Mouse (Mus musculus): Measurements from ENCODE around the gene St3gal3.

The St3gal3 gene

GRCm38 (mm10) chr4:118019640-118020039 is 115.1 kb downstream of the St3gal3 start:
- CTCF ChIA-PET, result no interaction called here

GRCm38 (mm10) chr4:118019218-118019617 is 115.5 kb downstream of the St3gal3 start:
- CTCF ChIA-PET, result no interaction called here

- CTCF ChIA-PET, result no interaction called here
Observed at GRCm38 (mm10) chr4:118017021-118017805, 117.5 kb downstream of the St3gal3 start.

GRCm38 (mm10) chr4:118016323-118016911 is 118.3 kb downstream of the St3gal3 start:
- CTCF ChIA-PET, result no interaction called here

GRCm38 (mm10) chr4:118015636-118016035 is 119.1 kb downstream of the St3gal3 start:
- CTCF ChIA-PET, result no interaction called here

- CTCF ChIA-PET, result no interaction called here
Observed at GRCm38 (mm10) chr4:118015126-118015525, 119.6 kb downstream of the St3gal3 start.

- CTCF ChIA-PET, result interaction anchor here (0.6 kb wide), 1 partner anchor 7 kb away, joined by 3 read pairs; no protein-coding TSS in a partner anchor
Observed at GRCm38 (mm10) chr4:118010661-118011173, 124.0 kb downstream of the St3gal3 start.

GRCm38 (mm10) chr4:118008433-118009033 is 126.2 kb downstream of the St3gal3 start:
- CTCF ChIA-PET, result no interaction called here

- CTCF ChIA-PET, result no interaction called here
Observed at GRCm38 (mm10) chr4:118001355-118001754, 133.4 kb downstream of the St3gal3 start.

- CTCF ChIA-PET, result no interaction called here
Observed at GRCm38 (mm10) chr4:118000605-118001208, 134.0 kb downstream of the St3gal3 start.

GRCm38 (mm10) chr4:117999951-118000350 is 134.8 kb downstream of the St3gal3 start:
- CTCF ChIA-PET, result no interaction called here

GRCm38 (mm10) chr4:117997381-117998269 is 137.1 kb downstream of the St3gal3 start:
- CTCF ChIA-PET, result no interaction called here

- CTCF ChIA-PET, result no interaction called here
Observed at GRCm38 (mm10) chr4:117996701-117997100, 138.0 kb downstream of the St3gal3 start.

- CTCF ChIA-PET, result no interaction called here
Observed at GRCm38 (mm10) chr4:117995461-117995860, 139.3 kb downstream of the St3gal3 start.

GRCm38 (mm10) chr4:117993421-117993820 is 141.3 kb downstream of the St3gal3 start:
- CTCF ChIA-PET, result no interaction called here

GRCm38 (mm10) chr4:117992872-117993271 is 141.8 kb downstream of the St3gal3 start:
- CTCF ChIA-PET, result no interaction called here

GRCm38 (mm10) chr4:117992036-117992435 is 142.7 kb downstream of the St3gal3 start:
- CTCF ChIA-PET, result no interaction called here

- CTCF ChIA-PET, result no interaction called here
Observed at GRCm38 (mm10) chr4:117991055-117991627, 143.6 kb downstream of the St3gal3 start.

- CTCF ChIA-PET, result no interaction called here
Observed at GRCm38 (mm10) chr4:117990571-117990970, 144.1 kb downstream of the St3gal3 start.

- CTCF ChIA-PET, result no interaction called here
Observed at GRCm38 (mm10) chr4:117989801-117990200, 144.9 kb downstream of the St3gal3 start.

- CTCF ChIA-PET, result interaction anchor here (0.6 kb wide), 1 partner anchor 430 kb away, joined by 7 read pairs; no protein-coding TSS in a partner anchor
Observed at GRCm38 (mm10) chr4:117986766-117987165, 147.9 kb downstream of the St3gal3 start.
